Comparison of ENCODE assay signal across 8 mouse cellular contexts in the genomic region with DNA sequence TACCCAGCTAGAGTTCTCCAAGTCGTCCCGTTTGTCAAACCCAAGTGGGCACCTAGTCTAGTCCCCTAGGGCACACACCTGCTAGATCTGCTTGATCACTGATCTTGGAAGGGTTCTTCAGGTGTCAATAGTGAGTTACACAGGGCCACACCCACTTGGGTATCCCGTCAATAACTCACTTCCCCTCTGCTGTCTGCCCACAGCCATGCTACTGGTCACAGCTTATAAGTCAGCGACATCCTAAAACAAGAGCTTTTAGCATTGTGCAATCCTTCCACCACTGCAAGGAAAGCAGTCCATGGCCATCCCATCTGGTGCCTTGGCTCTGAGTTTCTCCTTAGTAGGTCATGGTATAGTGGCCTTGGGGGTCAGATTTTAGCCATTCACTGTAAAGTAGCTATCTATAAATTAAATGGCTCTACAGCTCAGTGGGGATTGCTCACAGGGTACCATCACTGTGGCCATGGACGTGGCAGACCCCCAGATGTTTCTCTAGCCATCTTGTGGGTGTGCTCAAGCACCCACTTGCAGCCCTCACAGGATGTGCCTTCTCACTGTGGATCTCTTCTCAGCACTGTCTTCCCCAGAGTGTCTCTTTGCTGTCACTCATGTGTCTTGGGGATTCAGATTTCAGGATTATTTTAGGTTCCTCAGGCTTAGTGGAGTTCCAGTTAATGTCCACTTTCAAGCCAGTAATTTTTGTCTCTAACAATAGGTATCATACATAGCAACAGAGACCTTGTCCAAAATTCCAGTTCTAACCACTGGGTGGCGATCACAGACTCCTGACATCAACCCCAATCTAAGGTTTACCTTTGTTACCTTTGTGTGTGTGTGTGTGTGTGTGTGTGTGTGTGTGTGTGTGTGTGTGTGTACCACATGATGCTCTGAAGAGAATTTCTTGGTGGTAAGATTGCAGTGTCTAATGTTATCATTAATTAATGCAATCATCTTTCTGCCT. TPM values are rescaled to one million over a fixed set of nuclear protein-coding genes. Genes with fewer than 3 reads are reported as not detected.
DNase-seq lines count a peak whose midpoint lies in the region; ATAC-seq and TF ChIP-seq lines count a peak whose summit lies in the region.

No protein-coding gene starts in this region.

- intact Hi-C loops in left cerebral cortex, adult 2 months (cut with DNase I), result no loop called here
- intact Hi-C loops in left cerebral cortex, postnatal 36 days (cut with DNase I), result loop anchor here (5.0 kb wide), 1 partner anchor 321 kb away; no protein-coding TSS in a partner anchor

- peaks cover 5% of the 10 kb centered on the region for H3K4me1 ChIP-seq in hindbrain, embryonic 12.5 days
- no peaks in the 10 kb centered on the region for H3K4me1 ChIP-seq in lung, embryonic 14.5 days (ENCODE audit: insufficient read depth)

- WGBS in hindbrain, embryonic 12.5 days, result 63% methylated on average over 6 of the region's 6 CpGs
- 57% methylated on average over 6 of the region's 6 CpGs for WGBS in lung, embryonic 14.5 days

- peak; percentile 62 for TF ChIP-seq CTCF in left cerebral cortex, adult 2 months (IDR thresholded peaks at IDR 0.05)
- TF ChIP-seq CTCF in lung, embryonic 14.5 days (IDR thresholded peaks at IDR 0.05; ENCODE audit: low read depth), result peak; percentile 75

- peaks cover 39% of the 10 kb centered on the region for H3K27me3 ChIP-seq in hindbrain, embryonic 12.5 days
- no peaks in the 10 kb centered on the region for H3K27me3 ChIP-seq in lung, embryonic 14.5 days (ENCODE audit: insufficient read depth, low read length)

- H3K36me3 ChIP-seq in hindbrain, embryonic 12.5 days, result no peaks in the 10 kb centered on the region
- no peaks in the 10 kb centered on the region for H3K36me3 ChIP-seq in lung, embryonic 14.5 days (ENCODE audit: insufficient read depth)

- no peak overlapping the region for H3K4me2 ChIP-seq in hindbrain, embryonic 12.5 days (replicated peaks)
- no peak overlapping the region for H3K4me2 ChIP-seq in lung, embryonic 14.5 days

- no peak overlapping the region for H3K9ac ChIP-seq in hindbrain, embryonic 12.5 days
- no peak overlapping the region for H3K9ac ChIP-seq in lung, embryonic 14.5 days

- no peak overlapping the region for H3K4me3 ChIP-seq in left cerebral cortex, adult 2 months
- no peak overlapping the region for H3K4me3 ChIP-seq in hindbrain, embryonic 12.5 days
- no peak overlapping the region for H3K4me3 ChIP-seq in lung, embryonic 14.5 days (ENCODE audit: low read depth, low read length)

- peak; percentile 56 for DNase-seq in left cerebral cortex, adult 2 months (ENCODE audit: extremely low spot score in 1 of 2, low spot score in 2 of 2)
- DNase-seq in left cerebral cortex, postnatal 36 days (ENCODE audit: low spot score in 2 of 2), result no peak
- peak; percentile 57 for DNase-seq in MN1 (ENCODE audit: low spot score)
- DNase-seq in cerebellum, postnatal 14 days, result peak; percentile 79 to 84
- peak; percentile 74 for DNase-seq in lung, embryonic 14.5 days
- DNase-seq in retina, adult 2 months (ENCODE audit: low read depth, low spot score), result peak; percentile 45
- no peak for DNase-seq in ovary, postnatal 10 days (ENCODE audit: low spot score)

- H3K9me3 ChIP-seq in hindbrain, embryonic 12.5 days (replicated peaks), result no peaks in the 10 kb centered on the region
- H3K9me3 ChIP-seq in lung, embryonic 14.5 days (ENCODE audit: low read depth, low read length), result no peaks in the 10 kb centered on the region

- peak; percentile 61; the same call in 1 of the 2 replicates for ATAC-seq in hindbrain, embryonic 12.5 days (ENCODE audit: low FRiP score)
- no peak for ATAC-seq in lung, embryonic 14.5 days (ENCODE audit: insufficient read depth)

- H3K27ac ChIP-seq in left cerebral cortex, adult 2 months, result no peak overlapping the region
- H3K27ac ChIP-seq in hindbrain, embryonic 12.5 days, result no peak overlapping the region
- no peak overlapping the region for H3K27ac ChIP-seq in lung, embryonic 14.5 days (ENCODE audit: low read depth)

RNA-seq across cellular contexts. Expression of a gene that starts 6.4 kb away (rescaled TPM):
- total RNA-seq in left cerebral cortex, adult 2 months (2021), result 1 to 10 TPM; 6.7 to 7.1 TPM
- 1 to 10 TPM; 6.6 to 7.8 TPM for total RNA-seq in left cerebral cortex, postnatal 36 days (2021)
- 1.1 and 1.2 TPM in 2 replicates for polyA plus RNA-seq in hindbrain, embryonic 12.5 days (2016; fragmentation: Nextera tagmentation; extraction: Ambion mirVana)
- 0.34 and 0.42 TPM in 2 replicates for polyA plus RNA-seq in lung, embryonic 14.5 days (2014; fragmentation: Nextera tagmentation; extraction: Ambion mirVana)

RNA-seq across cellular contexts. Expression of a gene that starts 14.9 kb away (rescaled TPM):
- 10 to 100 TPM; 53.9 to 54.6 TPM for total RNA-seq in left cerebral cortex, adult 2 months (2021)
- total RNA-seq in left cerebral cortex, postnatal 36 days (2021), result 10 to 100 TPM; 45.2 to 55.9 TPM
- polyA plus RNA-seq in hindbrain, embryonic 12.5 days (2016; fragmentation: Nextera tagmentation; extraction: Ambion mirVana), result 40.7 and 44.2 TPM in 2 replicates
- 33.7 and 36.7 TPM in 2 replicates for polyA plus RNA-seq in lung, embryonic 14.5 days (2014; fragmentation: Nextera tagmentation; extraction: Ambion mirVana)

Comparison
In these comparisons a context has a peak if more than half of its experiments do, and no peak if none do; other contexts are left out.
1. DNase-seq: peak in left cerebral cortex, adult 2 months (2 of 2), MN1 (single experiment), cerebellum, postnatal 14 days (2 of 2), lung, embryonic 14.5 days (single experiment) and retina, adult 2 months (single experiment); none in left cerebral cortex, postnatal 36 days (0 of 2) and ovary, postnatal 10 days (single experiment).